Mouse (Mus musculus) lung, embryonic 16.5 days (tissue): ENCODE measurements at regions not wholly inside any gene's neighbourhood (a gene's known extent, or its start where the extent isn't known, plus 50 kb on each side); places are given as distances from the start of the nearest gene placed in this dataset.

ENCODE experiments used
- ATAC-seq: fragments of 200-750 bp; cut with Nextera tagmentation; 2 replicates; pipeline ENCODE4 v1.8.0; 2017; ENCODE audit warnings: low read depth, mild to moderate bottlenecking, moderate library complexity
- H3K27ac ChIP-seq: fragments of 300-500 bp; sonication (generic); 2 replicates; pipeline ENCODE4 v1.5.1; 2014; ENCODE audit warnings: mild to moderate bottlenecking, control low read depth, low read length
- H3K27me3 ChIP-seq: fragments of 300-500 bp; sonication (generic); 2 replicates; pipeline ENCODE4 v1.6.1; 2014; ENCODE audit warnings: low read depth, low read length, mixed read lengths; ENCODE audit not compliant: control insufficient read depth, insufficient read depth
- H3K36me3 ChIP-seq: fragments of 300-500 bp; sonication (generic); 2 replicates; pipeline ENCODE4 v1.6.1; 2014; ENCODE audit warnings: low read length; ENCODE audit not compliant: control insufficient read depth, insufficient read depth
- H3K4me1 ChIP-seq: fragments of 300-500 bp; sonication (generic); replicated peaks from 2 replicates; pipeline ENCODE4 v1.6.1; 2014; ENCODE audit warnings: low read length, mixed read lengths; ENCODE audit not compliant: control insufficient read depth, insufficient read depth
- H3K4me2 ChIP-seq: fragments of 300-500 bp; sonication (generic); 2 replicates; pipeline ENCODE4 v1.6.1; 2014; ENCODE audit warnings: low read depth, low read length, control low read depth
- H3K4me3 ChIP-seq: fragments of 300-500 bp; sonication (generic); 2 replicates; pipeline ENCODE4 v1.5.1; 2014; ENCODE audit warnings: mild to moderate bottlenecking, low read length, control low read depth
- H3K9ac ChIP-seq: fragments of 300-500 bp; sonication (generic); 2 replicates; pipeline ENCODE4 v1.6.1; 2014; ENCODE audit warnings: low read length, control low read depth
- H3K9me3 ChIP-seq: fragments of 300-500 bp; sonication (generic); 2 replicates; pipeline ENCODE4 v1.6.1; 2016; ENCODE audit warnings: low read length; ENCODE audit not compliant: control insufficient read depth
- WGBS: fragments of 180-500 bp; shearing (Covaris S2); extraction: QIAGEN DNeasy Blood & Tissue Kit; methylation state at CpG from one replicate; pipeline ENCODE4 v1.1.7; 2014; 5-methylcytosine and 5-hydroxymethylcytosine counted together

DNA sequence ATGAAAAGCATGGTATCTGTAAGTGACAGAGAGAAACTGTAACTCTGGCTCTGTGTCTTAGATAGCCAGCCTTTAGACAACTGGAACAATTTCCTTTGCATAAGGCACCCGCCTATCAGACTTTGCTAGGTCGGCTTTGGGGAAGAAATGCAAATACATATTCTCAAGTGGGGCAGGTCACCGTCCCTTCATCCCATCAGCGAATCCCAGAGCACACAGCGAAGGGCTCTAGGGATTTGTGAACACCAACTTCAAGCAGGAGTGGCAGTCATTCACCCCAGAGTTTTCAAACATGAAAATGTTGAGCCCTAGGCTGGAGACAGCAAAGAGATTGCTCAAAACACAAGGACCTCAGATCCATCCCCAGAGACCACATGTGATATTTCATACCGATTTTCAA lies 534.5 kb upstream of the Atp11b start:
- Histone ChIP-seq H3K4me1 (no peaks in the 10 kb centered on the region), H3K27me3 (no peaks in the 10 kb centered on the region), H3K27ac (no peak overlapping the region), H3K4me3 (no peak overlapping the region), H3K36me3 (no peaks in the 10 kb centered on the region), H3K9me3 (no peaks in the 10 kb centered on the region), H3K9ac (no peak overlapping the region), H3K4me2 (no peak overlapping the region)
- 51% methylated on average over 6 of the region's 6 CpGs for WGBS
- ATAC-seq, result no peak

- Histone ChIP-seq H3K36me3 (no peaks in the 10 kb centered on the region), H3K4me3 (no peak overlapping the region), H3K4me2 (no peak overlapping the region), H3K27me3 (no peaks in the 10 kb centered on the region), H3K9me3 (no peaks in the 10 kb centered on the region), H3K9ac (no peak overlapping the region), H3K27ac (no peak overlapping the region), H3K4me1 (no peaks in the 10 kb centered on the region)
- WGBS, result 76% methylated on average over 3 of the region's 3 CpGs
- no peak for ATAC-seq
Measured at GRCm38 (mm10) chr3:35221183-35221582, 532.7 kb upstream of the Atp11b start.

GRCm38 (mm10) chr3:35222251-35222650 lies 531.7 kb upstream of the Atp11b start:
- H3K4me1 ChIP-seq, result no peaks in the 10 kb centered on the region
- no peak overlapping the region for H3K4me2 ChIP-seq
- H3K36me3 ChIP-seq, result no peaks in the 10 kb centered on the region
- H3K27me3 ChIP-seq, result no peaks in the 10 kb centered on the region
- ATAC-seq, result no peak
- no peaks in the 10 kb centered on the region for H3K9me3 ChIP-seq
- H3K27ac ChIP-seq, result no peak overlapping the region
- H3K9ac ChIP-seq, result no peak overlapping the region
- WGBS, result 51% methylated on average over 2 of the region's 2 CpGs
- no peak overlapping the region for H3K4me3 ChIP-seq

DNA sequence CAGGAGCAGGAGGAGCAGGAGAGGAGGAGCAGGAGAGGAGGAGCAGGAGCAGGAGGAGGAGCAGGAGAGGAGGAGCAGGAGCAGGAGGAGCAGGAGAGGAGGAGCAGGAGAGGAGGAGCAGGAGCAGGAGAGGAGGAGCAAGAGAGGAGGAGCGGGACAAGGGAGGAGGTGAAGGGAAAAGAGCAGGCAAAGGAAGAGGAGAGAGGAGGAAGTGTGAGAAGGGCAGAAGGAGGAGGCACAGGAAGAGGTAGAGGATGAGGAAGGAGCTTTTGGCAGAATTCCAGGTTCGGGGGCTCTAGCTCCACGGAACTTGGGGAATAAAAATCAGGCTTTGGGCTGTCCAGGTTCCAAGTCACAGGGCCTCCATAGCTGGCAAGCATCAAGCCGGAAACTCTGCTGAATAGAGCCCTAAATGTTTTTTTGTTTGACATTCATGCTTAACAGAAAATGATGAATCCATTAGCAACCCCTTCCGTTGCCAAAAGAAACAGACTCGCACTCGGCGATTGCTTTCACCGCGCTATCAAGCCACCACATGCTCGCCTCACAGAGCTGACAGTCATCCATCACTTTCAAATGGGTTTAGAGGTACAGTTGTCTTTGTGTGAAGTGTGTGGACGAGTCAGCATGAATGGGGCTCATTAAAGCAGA lies 528.7 kb upstream of the Atp11b start:
- Histone ChIP-seq H3K9me3 (no peaks in the 10 kb centered on the region), H3K4me3 (no peak overlapping the region), H3K9ac (no peak overlapping the region), H3K27ac (no peak overlapping the region), H3K27me3 (no peaks in the 10 kb centered on the region), H3K36me3 (no peaks in the 10 kb centered on the region), H3K4me1 (no peaks in the 10 kb centered on the region), H3K4me2 (peak overlapping the region; percentile 26)
- peak; percentile 52 for ATAC-seq
- 12% methylated on average over 12 of the region's 12 CpGs for WGBS

- no peak overlapping the region for H3K27ac ChIP-seq
- H3K4me1 ChIP-seq, result no peaks in the 10 kb centered on the region
- no peaks in the 10 kb centered on the region for H3K36me3 ChIP-seq
- no peak overlapping the region for H3K9ac ChIP-seq
- 49% methylated on average over 3 of the region's 3 CpGs for WGBS
- no peak overlapping the region for H3K4me2 ChIP-seq
- H3K9me3 ChIP-seq, result no peaks in the 10 kb centered on the region
- ATAC-seq, result no peak
- no peak overlapping the region for H3K4me3 ChIP-seq
- no peaks in the 10 kb centered on the region for H3K27me3 ChIP-seq
Measured at GRCm38 (mm10) chr3:35225774-35226365, 528.0 kb upstream of the Atp11b start.

GRCm38 (mm10) chr3:35231158-35231928 lies 522.6 kb upstream of the Atp11b start:
- H3K9ac ChIP-seq, result no peak overlapping the region
- no peak overlapping the region for H3K4me2 ChIP-seq
- H3K4me3 ChIP-seq, result no peak overlapping the region
- no peak overlapping the region for H3K27ac ChIP-seq
- ATAC-seq, result no peak
- 65% methylated on average over 10 of the region's 10 CpGs for WGBS
- H3K4me1 ChIP-seq, result no peaks in the 10 kb centered on the region
- H3K36me3 ChIP-seq, result no peaks in the 10 kb centered on the region
- no peaks in the 10 kb centered on the region for H3K9me3 ChIP-seq
- H3K27me3 ChIP-seq, result no peaks in the 10 kb centered on the region

- no peak overlapping the region for H3K4me3 ChIP-seq
- no peak overlapping the region for H3K9ac ChIP-seq
- H3K4me2 ChIP-seq, result no peak overlapping the region
- 70% methylated on average over 1 of the region's 1 CpGs for whole genome bisulfite sequencing
- no peak overlapping the region for H3K27ac ChIP-seq
- no peaks in the 10 kb centered on the region for H3K4me1 ChIP-seq
- no peaks in the 10 kb centered on the region for H3K36me3 ChIP-seq
- no peak for ATAC-seq
- H3K9me3 ChIP-seq, result no peaks in the 10 kb centered on the region
- no peaks in the 10 kb centered on the region for H3K27me3 ChIP-seq
Measured at GRCm38 (mm10) chr3:35232487-35232886, 521.4 kb upstream of the Atp11b start.

DNA sequence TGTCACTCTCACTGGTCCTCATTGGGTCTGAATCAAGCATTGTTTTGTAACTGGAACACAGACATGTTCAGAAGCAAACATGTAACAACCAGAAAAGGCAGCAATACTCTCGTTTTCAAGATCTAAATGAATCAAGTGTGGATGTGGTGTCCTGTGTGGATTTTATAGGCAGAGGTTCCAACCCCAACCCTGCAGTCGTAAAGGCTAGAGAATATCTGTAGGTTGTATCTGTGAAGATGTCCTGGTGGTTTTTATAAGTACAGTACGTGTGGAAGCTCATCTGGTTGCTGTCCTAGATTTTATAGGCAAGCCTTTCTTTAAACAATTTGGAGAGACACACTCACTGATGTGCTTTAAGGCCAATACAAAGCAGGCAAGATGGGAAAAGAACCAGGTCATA lies 518.8 kb upstream of the Atp11b start:
- Histone ChIP-seq H3K9me3 (no peaks in the 10 kb centered on the region), H3K27ac (no peak overlapping the region), H3K4me1 (no peaks in the 10 kb centered on the region), H3K4me3 (no peak overlapping the region), H3K36me3 (no peaks in the 10 kb centered on the region), H3K9ac (no peak overlapping the region), H3K27me3 (no peaks in the 10 kb centered on the region), H3K4me2 (no peak overlapping the region)
- 82% methylated on average over 3 of the region's 3 CpGs for WGBS
- no peak for ATAC-seq

DNA sequence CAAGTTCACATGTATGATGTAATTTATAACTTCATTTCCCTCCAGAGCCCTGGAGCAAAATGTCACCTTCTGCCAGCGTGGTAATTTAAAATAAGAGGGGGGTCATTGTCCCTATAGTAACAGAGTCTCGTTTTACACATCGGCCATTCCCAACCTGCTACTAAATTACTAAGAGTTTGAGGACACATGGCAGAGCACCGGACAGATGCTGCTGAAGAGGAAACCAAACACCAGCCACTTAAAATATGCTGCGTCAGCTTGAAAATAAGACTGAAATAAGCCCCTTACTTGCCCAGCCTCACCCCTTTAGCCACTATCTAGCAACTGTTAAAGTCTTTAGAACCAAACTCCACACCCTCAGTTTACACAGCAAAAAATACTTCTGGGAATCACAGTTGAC lies 518.1 kb upstream of the Atp11b start:
- Histone ChIP-seq H3K9ac (no peak overlapping the region), H3K27ac (no peak overlapping the region), H3K4me1 (no peaks in the 10 kb centered on the region), H3K27me3 (no peaks in the 10 kb centered on the region), H3K4me2 (no peak overlapping the region), H3K4me3 (no peak overlapping the region), H3K9me3 (no peaks in the 10 kb centered on the region), H3K36me3 (no peaks in the 10 kb centered on the region)
- no peak for ATAC-seq
- 54% methylated on average over 5 of the region's 5 CpGs for WGBS
